Mouse (Mus musculus) ES-Bruce4 (cell line): ENCODE measurements around the gene Pcdh17. TPM values are rescaled to one million over a fixed set of nuclear protein-coding genes. Genes with fewer than 3 reads are reported as not detected.
A peak's percentile ranks its signal among the peaks of the same experiment; 100 is the strongest.

Source experiments
- H3K27ac ChIP-seq: 2 replicates; pipeline ENCODE4 v1.5.1; 2012; ENCODE audit warnings: low read length, inconsistent platforms; ENCODE audit not compliant: insufficient read depth
- H3K27me3 ChIP-seq: 2 replicates; pipeline ENCODE4 v1.6.1; 2012; ENCODE audit warnings: mild to moderate bottlenecking, low read length, inconsistent platforms; ENCODE audit not compliant: control insufficient read depth, poor library complexity, insufficient read depth, severe bottlenecking
- H3K36me3 ChIP-seq: 2 replicates; pipeline ENCODE4 v1.6.1; 2012; ENCODE audit warnings: inconsistent platforms, mild to moderate bottlenecking, low read length, moderate library complexity; ENCODE audit not compliant: control insufficient read depth, poor library complexity, insufficient read depth, severe bottlenecking
- H3K4me1 ChIP-seq: one replicate; pipeline ENCODE4 v1.8.1; 2011; ENCODE audit warnings: low read length; ENCODE audit not compliant: control insufficient read depth, insufficient read depth
- H3K4me3 ChIP-seq: 2 replicates; pipeline ENCODE4 v1.5.1; 2011; ENCODE audit warnings: low read depth, mild to moderate bottlenecking, low read length
- H3K9ac ChIP-seq: 2 replicates; pipeline ENCODE4 v1.6.1; 2012; ENCODE audit warnings: low read depth, mild to moderate bottlenecking, inconsistent platforms; ENCODE audit not compliant: poor library complexity, severe bottlenecking
- H3K9me3 ChIP-seq: replicated peaks from 2 replicates; pipeline ENCODE4 v1.6.1; 2012; ENCODE audit warnings: mild to moderate bottlenecking, low read length, inconsistent platforms; ENCODE audit not compliant: control insufficient read depth, poor library complexity, insufficient read depth, severe bottlenecking
- CTCF ChIP-seq: IDR thresholded peaks from one replicate; pipeline ENCODE4 v1.8.1; 2011; ENCODE audit warnings: low read depth, low read length
- EP300 ChIP-seq: IDR thresholded peaks from 2 replicates; pipeline ENCODE4 v1.6.1; 2011; ENCODE audit warnings: low read depth, low read length; ENCODE audit not compliant: insufficient read depth
- POLR2A ChIP-seq: IDR thresholded peaks from one replicate; pipeline ENCODE4 v1.8.1; 2011; ENCODE audit warnings: low read length; ENCODE audit not compliant: insufficient read depth
- polyA plus RNA-seq: library from polyadenylated mRNA; stranded (reverse); fragments of >200 nt; gene quantifications from 2 replicates; pipeline ENCODE4 v1.2.4, GENCODE M21; 2011; ENCODE audit warnings: low read depth; ENCODE audit not compliant: missing spikeins, insufficient read depth, insufficient read length

Pcdh17 gene
- polyA plus RNA-seq = not detected in 2 replicates

GRCm38 (mm10) chr14:84443288-84443686 lies at the start of gene Pcdh17:
Gene Pcdh17 (plus strand): TSS chr14:84443563.
- peak within 1 kb of the TSS; percentile 97 for H3K4me3 ChIP-seq
- no peaks in the 10 kb centered on the region for H3K36me3 ChIP-seq
- no peak within 1 kb of the TSS for H3K27ac ChIP-seq
- no peaks in the 10 kb centered on the region for H3K9me3 ChIP-seq
- H3K27me3 ChIP-seq = peaks cover 13% of the 10 kb centered on the region
- peak within 1 kb of the TSS; percentile 58; the same call in 1 of the 2 replicates for H3K9ac ChIP-seq
- TF ChIP-seq EP300 = no peak
- TF ChIP-seq CTCF = no peak
- TF ChIP-seq POLR2A = no peak
- no peaks in the 10 kb centered on the region for H3K4me1 ChIP-seq

- Histone ChIP-seq H3K9ac (no peak overlapping the region), H3K27me3 (no peaks in the 10 kb centered on the region), H3K27ac (no peak overlapping the region), H3K9me3 (no peaks in the 10 kb centered on the region), H3K4me3 (no peak overlapping the region), H3K36me3 (no peaks in the 10 kb centered on the region), H3K4me1 (no peaks in the 10 kb centered on the region)
- no peak for TF ChIP-seq CTCF
- TF ChIP-seq EP300 = no peak
- no peak for TF ChIP-seq POLR2A
Observed at GRCm38 (mm10) chr14:84397137-84397536, 46.2 kb upstream of the Pcdh17 start.

GRCm38 (mm10) chr14:84424736-84425135 lies 18.6 kb upstream of the Pcdh17 start:
- Histone ChIP-seq H3K27ac (no peak overlapping the region), H3K9me3 (no peaks in the 10 kb centered on the region), H3K4me1 (no peaks in the 10 kb centered on the region), H3K4me3 (no peak overlapping the region), H3K27me3 (no peaks in the 10 kb centered on the region), H3K36me3 (no peaks in the 10 kb centered on the region), H3K9ac (no peak overlapping the region)
- no peak for TF ChIP-seq CTCF
- no peak for TF ChIP-seq EP300

GRCm38 (mm10) chr14:84426616-84427015 lies 16.7 kb upstream of the Pcdh17 start:
- Histone ChIP-seq H3K4me1 (no peaks in the 10 kb centered on the region), H3K27me3 (no peaks in the 10 kb centered on the region), H3K9ac (no peak overlapping the region), H3K4me3 (no peak overlapping the region), H3K36me3 (no peaks in the 10 kb centered on the region), H3K9me3 (no peaks in the 10 kb centered on the region), H3K27ac (no peak overlapping the region)
- no peak for TF ChIP-seq EP300
- TF ChIP-seq CTCF = no peak
- TF ChIP-seq POLR2A = no peak

- no peaks in the 10 kb centered on the region for H3K9me3 ChIP-seq
- no peak overlapping the region for H3K9ac ChIP-seq
- no peaks in the 10 kb centered on the region for H3K36me3 ChIP-seq
- H3K27me3 ChIP-seq = no peaks in the 10 kb centered on the region; the same call in 1 of the 2 replicates
- no peak for TF ChIP-seq POLR2A
- peak; percentile 12 for TF ChIP-seq CTCF
- H3K27ac ChIP-seq = no peak overlapping the region
- no peak overlapping the region for H3K4me3 ChIP-seq
- no peaks in the 10 kb centered on the region for H3K4me1 ChIP-seq
Observed at GRCm38 (mm10) chr14:84438066-84438770, 5.1 kb upstream of the Pcdh17 start.

GRCm38 (mm10) chr14:84440903-84441302 lies 2.5 kb upstream of the Pcdh17 start:
- H3K27me3 ChIP-seq = peaks cover 9% of the 10 kb centered on the region
- TF ChIP-seq POLR2A (no peak), CTCF (no peak), EP300 (no peak)
- H3K4me1 ChIP-seq = no peaks in the 10 kb centered on the region
- no peak overlapping the region for H3K27ac ChIP-seq
- H3K4me3 ChIP-seq = no peak overlapping the region
- no peaks in the 10 kb centered on the region for H3K9me3 ChIP-seq
- H3K9ac ChIP-seq = no peak overlapping the region
- H3K36me3 ChIP-seq = no peaks in the 10 kb centered on the region
